Mouse (Mus musculus) megakaryocyte, embryonic 14.5 days (primary cell): ENCODE measurements around the gene Spaca3.

Source experiments
- FLI1 ChIP-seq: IDR thresholded peaks from 2 replicates; pipeline ENCODE4 v1.6.1; 2012; ENCODE audit warnings: low read length, inconsistent platforms, mixed read lengths
- GATA1 ChIP-seq: IDR thresholded peaks from 3 replicates; pipeline ENCODE4 v1.6.1; 2012; ENCODE audit warnings: mixed read lengths, low read length, inconsistent platforms, borderline replicate concordance

- TF ChIP-seq GATA1 (no peak), FLI1 (no peak)
These were observed 24.2 kb downstream of the Spaca3 start for GRCm38 (mm10) chr11:80882229-80882810.
